Mouse (Mus musculus): ENCODE data around the gene Ankrd26. TPM values are rescaled to one million over a fixed set of nuclear protein-coding genes. Genes with fewer than 3 reads are reported as not detected.
"Not testable (repeated sequence)": the region's sequence is repeated elsewhere in the genome, so short reads cannot be mapped to it uniquely, and the experiment has no call there.

Ankrd26 gene
- 1 to 10 TPM; 1.9 to 2.4 TPM for total RNA-seq (2021)
- long read RNA-seq, experiment 1, result 0 reads
- long read RNA-seq, experiment 2, partial matches to known transcripts, result 1 of 2 reads
- long read RNA-seq, experiment 2, other reads (novel, unspliced or antisense), result 1 of 2 reads

GRCm38 (mm10) chr6:118561745-118562609 is at the start of gene Ankrd26:
Gene Ankrd26 (minus strand): TSS chr6:118562226.
- DNase-seq, result peak; percentile 95 to 97

- DNase-seq, result no peak
These were observed 46.9 kb upstream of the Ankrd26 start for GRCm38 (mm10) chr6:118608906-118609305.

- no peak for DNase-seq
These were observed 43.9 kb upstream of the Ankrd26 start for GRCm38 (mm10) chr6:118605974-118606373.

- DNase-seq, result no peak
These were observed 41.8 kb upstream of the Ankrd26 start for GRCm38 (mm10) chr6:118603825-118604224.

- DNase-seq, result no peak
These were observed 33.6 kb upstream of the Ankrd26 start for GRCm38 (mm10) chr6:118595681-118596055.

GRCm38 (mm10) chr6:118594833-118595680 is 33.0 kb upstream of the Ankrd26 start:
- DNase-seq, result no peak

- DNase-seq, result no peak
These were observed 32.0 kb upstream of the Ankrd26 start for GRCm38 (mm10) chr6:118594070-118594469.

- no peak for DNase-seq
These were observed 31.5 kb upstream of the Ankrd26 start for GRCm38 (mm10) chr6:118593377-118594061.

GRCm38 (mm10) chr6:118592662-118593376 is 30.8 kb upstream of the Ankrd26 start:
- DNase-seq, result no peak

- DNase-seq, result not testable (repeated sequence)
These were observed 16.7 kb upstream of the Ankrd26 start for GRCm38 (mm10) chr6:118578741-118579140.

- no peak for DNase-seq
These were observed 12.3 kb upstream of the Ankrd26 start for GRCm38 (mm10) chr6:118574351-118574750.

GRCm38 (mm10) chr6:118567816-118568215 is 5.8 kb upstream of the Ankrd26 start:
- no peak for DNase-seq

GRCm38 (mm10) chr6:118561225-118561624 is 801 bp downstream of the Ankrd26 start:
- DNase-seq, result no peak

GRCm38 (mm10) chr6:118538627-118539026 is 23.4 kb downstream of the Ankrd26 start:
- no peak for DNase-seq

- not testable (repeated sequence) for DNase-seq
These were observed 24.8 kb downstream of the Ankrd26 start for GRCm38 (mm10) chr6:118537201-118537600.

GRCm38 (mm10) chr6:118535321-118535720 is 26.7 kb downstream of the Ankrd26 start:
- DNase-seq, result no peak

- DNase-seq, result no peak
These were observed 28.6 kb downstream of the Ankrd26 start for GRCm38 (mm10) chr6:118533381-118533780.

GRCm38 (mm10) chr6:118520668-118521067 is 41.4 kb downstream of the Ankrd26 start:
- DNase-seq, result no peak

- no peak for DNase-seq
These were observed 48.6 kb downstream of the Ankrd26 start for GRCm38 (mm10) chr6:118513335-118514012.

- DNase-seq, result no peak
These were observed 63.0 kb downstream of the Ankrd26 start for GRCm38 (mm10) chr6:118499010-118499409.

GRCm38 (mm10) chr6:118482125-118482524 is 79.9 kb downstream of the Ankrd26 start:
- DNase-seq, result no peak
